Mouse (Mus musculus) activated CD4-positive, CD25-positive, alpha-beta regulatory T cell (primary cell): ENCODE data around the gene Wnt1. TPM values are rescaled to one million over a fixed set of nuclear protein-coding genes. Genes with fewer than 3 reads are reported as not detected.

Experiments used
- polyA plus RNA-seq, 2 experiments: library from polyadenylated mRNA; unstranded; fragments of 100-300 nt; shearing (Covaris generic); gene quantifications; one replicate each; pipeline ENCODE4 v1.2.1; 2017

Wnt1 gene
- under 1 TPM in 1 of 2 experiments, not detected in 1; 0.10 TPM for polyA plus RNA-seq

GRCm38 (mm10) chr15:98789661-98790535 lies at the start of gene Wnt1:
Gene Wnt1, plus strand, starts transcription at chr15:98789857.

DNA sequence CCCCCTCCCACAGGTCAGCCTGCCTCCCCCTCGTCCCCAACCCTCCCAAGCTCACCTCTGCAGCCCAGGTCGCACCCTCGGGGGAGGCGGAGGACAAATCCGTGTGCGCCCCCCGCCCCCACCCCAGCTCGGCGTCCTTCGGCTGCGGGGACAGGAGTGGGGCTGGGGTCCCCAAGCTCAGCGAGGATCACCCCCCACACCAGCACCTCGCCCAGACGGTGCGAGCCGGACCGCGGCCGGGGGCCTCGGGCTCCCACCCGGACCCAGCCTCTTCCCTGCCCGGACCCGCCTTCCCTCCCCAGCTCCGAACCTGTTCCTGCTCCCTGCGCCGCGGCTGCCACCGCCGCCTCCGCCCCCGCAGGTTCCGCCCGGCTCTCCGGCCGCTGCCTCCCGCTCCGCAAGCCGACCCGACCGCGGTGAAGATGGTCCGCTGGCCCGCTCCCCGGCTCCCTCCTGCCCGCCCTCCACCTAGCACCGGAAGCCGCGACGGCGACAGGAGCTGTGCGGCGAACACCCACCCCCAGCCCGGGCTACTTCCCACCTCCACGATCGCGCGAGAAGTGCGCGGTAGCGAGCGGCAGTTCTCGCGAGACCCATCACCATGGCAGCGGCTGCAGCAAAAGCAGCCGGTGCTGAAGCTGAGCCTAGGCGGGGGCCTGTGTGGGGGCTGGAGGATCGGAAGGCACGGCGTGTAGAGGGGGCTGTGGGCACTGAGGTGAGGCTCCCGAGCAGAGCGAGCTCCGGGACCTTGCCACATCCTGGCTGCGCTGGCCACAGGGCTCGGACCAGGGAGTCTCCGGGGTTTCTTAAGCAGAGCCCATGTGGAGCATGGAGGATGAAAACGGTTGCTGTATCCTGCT lies 26.8 kb upstream of the Wnt1 start, which contains the start of gene Arf3:
TSS of gene Arf3 (minus strand) at position 545 of the 860 bp plus-strand sequence.

DNA sequence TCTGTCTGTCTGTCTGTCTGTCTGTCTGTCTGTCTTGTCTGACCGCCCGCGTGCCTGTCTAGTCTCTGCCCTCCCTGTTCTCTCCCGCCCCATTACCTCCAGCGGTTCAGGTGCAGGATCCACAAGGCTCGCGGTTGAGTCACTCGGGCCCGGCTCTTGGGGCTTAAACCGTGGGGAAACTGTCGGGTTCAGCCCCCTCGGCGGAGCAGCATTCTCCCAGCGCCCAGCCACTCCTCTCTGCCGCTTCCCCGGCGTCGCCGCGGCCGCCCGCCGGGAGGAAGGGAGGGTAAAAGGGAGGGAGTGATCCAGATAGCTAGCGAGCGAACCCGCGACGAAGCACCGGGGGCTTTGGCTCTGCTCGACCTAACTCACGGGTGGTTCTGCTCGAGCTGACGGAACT lies 11.9 kb upstream of the Wnt1 start, which contains the start of gene Wnt10b:
TSS of gene Wnt10b (minus strand) at position 389 of the 400 bp plus-strand sequence.

DNA sequence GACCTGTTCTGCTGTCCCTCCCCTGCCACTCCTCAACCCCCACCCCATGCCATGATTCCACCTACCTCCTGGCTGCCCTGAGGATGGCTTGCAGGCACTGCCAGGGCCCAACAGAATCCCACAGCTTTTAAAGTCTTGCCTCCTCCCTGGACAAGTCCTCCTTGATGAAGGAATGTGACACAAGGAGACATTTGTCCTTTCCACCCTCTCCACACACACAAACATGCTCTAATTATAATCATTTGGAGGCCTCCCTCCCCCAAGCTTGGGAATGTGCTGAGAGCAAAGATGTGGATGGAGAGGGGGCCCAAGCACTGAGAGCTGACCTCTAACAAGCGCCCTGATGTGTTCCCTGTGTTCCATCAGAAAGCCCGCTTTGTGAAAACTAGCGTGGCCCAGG lies 19.7 kb downstream of the Wnt1 start, which contains the start of gene Ddn:
TSS of gene Ddn (minus strand) at position 101 of the 400 bp plus-strand sequence.

DNA sequence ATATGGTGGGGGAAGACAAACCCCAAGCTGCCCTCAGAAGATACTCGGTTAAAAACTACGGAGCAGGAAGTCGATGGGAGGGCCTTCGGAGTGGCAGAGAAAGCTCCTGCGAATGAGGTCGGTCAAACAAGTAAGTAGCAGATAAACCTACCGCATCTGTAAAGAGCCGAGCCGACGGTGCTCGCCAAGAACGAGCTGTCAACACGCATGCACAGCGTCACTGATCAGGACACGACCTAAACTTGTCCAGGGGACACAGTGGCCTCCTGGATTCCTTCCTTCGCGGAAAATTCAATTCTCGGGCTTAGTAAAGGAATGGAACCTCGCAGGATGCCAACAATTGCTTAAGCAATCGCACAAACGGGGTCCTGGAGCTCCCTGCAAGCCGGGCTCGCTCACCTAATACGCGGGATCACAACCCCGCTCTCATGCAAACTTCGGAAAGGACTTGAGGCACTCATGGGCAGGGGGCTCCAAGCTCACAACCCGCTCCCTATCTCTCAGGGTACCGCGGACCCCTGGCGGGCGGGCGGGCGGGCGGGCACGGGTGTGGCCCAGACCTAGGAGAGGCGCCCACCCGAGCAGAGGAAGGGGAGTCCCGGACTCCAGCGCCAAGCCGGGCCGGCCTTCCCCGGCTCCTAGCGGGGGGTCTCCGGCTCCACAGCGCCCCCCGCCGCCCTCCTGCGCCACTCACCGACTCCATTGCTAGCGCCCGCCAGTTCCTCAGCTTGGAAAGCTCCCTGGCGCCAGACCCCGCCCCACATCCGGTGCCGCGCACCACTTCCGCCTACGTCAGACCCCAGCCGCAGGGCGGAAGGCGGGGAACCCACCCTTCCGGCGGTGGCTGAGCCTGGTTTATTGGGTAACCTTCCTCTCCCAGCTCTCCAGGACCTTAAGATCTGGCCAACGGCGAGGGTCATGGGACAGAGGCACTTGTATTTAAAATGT lies 41.4 kb downstream of the Wnt1 start, which contains the start of gene Prkag1:
TSS of gene Prkag1 (minus strand) at position 786 of the 948 bp plus-strand sequence.

Other genes starting within 250 kb of the Wnt1 start
- gene Ccnt1, start 218.9 kb upstream of the Wnt1 start, polyA plus RNA-seq, result 10 to 100 TPM; 54.4 to 55.0 TPM
- gene 4930415O20Rik, start 218.9 kb upstream of the Wnt1 start, polyA plus RNA-seq, result not detected
- 1 to 10 TPM; 2.2 to 7.4 TPM for gene Adcy6, start 179.8 kb upstream of the Wnt1 start, polyA plus RNA-seq
- gene Cacnb3, start 159.0 kb upstream of the Wnt1 start, polyA plus RNA-seq, result 1 to 10 TPM in 1 of 2 experiments, under 1 TPM in 1; 0.43 to 5.3 TPM
- gene Ddx23, start 127.0 kb upstream of the Wnt1 start, polyA plus RNA-seq, result 10 to 100 TPM; 18.5 to 20.7 TPM
- 1 to 10 TPM in 1 of 2 experiments, under 1 TPM in 1; 0.31 to 1.2 TPM for gene Rnd1, start 112.4 kb upstream of the Wnt1 start, polyA plus RNA-seq
- gene Ccdc65, start 81.7 kb upstream of the Wnt1 start, polyA plus RNA-seq, result under 1 TPM in 1 of 2 experiments, not detected in 1; 0.09 TPM
- gene Fkbp11, start 61.7 kb upstream of the Wnt1 start, polyA plus RNA-seq, result 1 to 10 TPM in 1 of 2 experiments, under 1 TPM in 1; 0.86 to 2.3 TPM
- gene Arf3, start 26.6 kb upstream of the Wnt1 start, polyA plus RNA-seq, result 100 to 1,000 TPM; 104 to 127 TPM
- gene Wnt10b, start 11.7 kb upstream of the Wnt1 start, polyA plus RNA-seq, result under 1 TPM; 0.26 to 0.27 TPM
- not detected for gene Ddn, start 19.6 kb downstream of the Wnt1 start, polyA plus RNA-seq
- gene Prkag1, start 41.7 kb downstream of the Wnt1 start, polyA plus RNA-seq, result 100 to 1,000 TPM; 113 to 114 TPM
- gene Kmt2d, start 81.3 kb downstream of the Wnt1 start, polyA plus RNA-seq, result 10 to 100 TPM; 22.6 to 25.2 TPM
- gene Rhebl1, start 104.7 kb downstream of the Wnt1 start, polyA plus RNA-seq, result 10 to 100 TPM; 10.6 to 13.1 TPM
- under 1 TPM; 0.05 to 0.32 TPM for gene Dhh, start 108.7 kb downstream of the Wnt1 start, polyA plus RNA-seq
- gene Lmbr1l, start 128.4 kb downstream of the Wnt1 start, polyA plus RNA-seq, result 10 to 100 TPM; 60.9 to 68.1 TPM
- gene Tuba1b, start 144.7 kb downstream of the Wnt1 start, polyA plus RNA-seq, result 100 to 1,000 TPM; 391 to 489 TPM
- gene Gm49450, start 163.7 kb downstream of the Wnt1 start, polyA plus RNA-seq, result not detected
- gene Tuba1a, start 163.8 kb downstream of the Wnt1 start, polyA plus RNA-seq, result 100 to 1,000 TPM; 132 to 197 TPM
- 10 to 100 TPM; 53.1 to 68.1 TPM for gene Tuba1c, start 240.0 kb downstream of the Wnt1 start, polyA plus RNA-seq